Mouse (Mus musculus): Measurements from ENCODE around the gene Rrm2. TPM values are rescaled to one million over a fixed set of nuclear protein-coding genes. Genes with fewer than 3 reads are reported as not detected.
"Not testable (repeated sequence)": the region's sequence is repeated elsewhere in the genome, so short reads cannot be mapped to it uniquely, and the experiment has no call there.

Gene Rrm2
- 2.0 and 2.4 TPM in 2 replicates for polyA plus RNA-seq (2012; rRNA removed)

- no peak for DNase-seq (ENCODE audit: low read depth)
Measured at GRCm38 (mm10) chr12:24707954-24708823, at the start of gene Rrm2. Gene Rrm2 (plus strand): TSS chr12:24708241.

- no peak for DNase-seq (ENCODE audit: low read depth)
Measured at GRCm38 (mm10) chr12:24658998-24659397, 49.0 kb upstream of the Rrm2 start.

- DNase-seq (ENCODE audit: low read depth) = no peak
Measured at GRCm38 (mm10) chr12:24659923-24660322, 48.1 kb upstream of the Rrm2 start.

- no peak for DNase-seq (ENCODE audit: low read depth)
Measured at GRCm38 (mm10) chr12:24661100-24661499, 46.9 kb upstream of the Rrm2 start.

- no peak for DNase-seq (ENCODE audit: low read depth)
Measured at GRCm38 (mm10) chr12:24662131-24662530, 45.9 kb upstream of the Rrm2 start.

GRCm38 (mm10) chr12:24680096-24680491 lies 27.9 kb upstream of the Rrm2 start:
- DNase-seq (ENCODE audit: low read depth) = no peak

GRCm38 (mm10) chr12:24680492-24681285 lies 27.4 kb upstream of the Rrm2 start:
- DNase-seq (ENCODE audit: low read depth) = no peak

- no peak for DNase-seq (ENCODE audit: low read depth)
Measured at GRCm38 (mm10) chr12:24681286-24682023, 26.6 kb upstream of the Rrm2 start, which contains the start of gene Cys1. Gene Cys1 (minus strand): TSS chr12:24681813.

- no peak for DNase-seq (ENCODE audit: low read depth)
Measured at GRCm38 (mm10) chr12:24682563-24682962, 25.5 kb upstream of the Rrm2 start.

- DNase-seq (ENCODE audit: low read depth) = no peak
Measured at GRCm38 (mm10) chr12:24683461-24683860, 24.6 kb upstream of the Rrm2 start.

GRCm38 (mm10) chr12:24686038-24686695 lies 21.9 kb upstream of the Rrm2 start:
- no peak for DNase-seq (ENCODE audit: low read depth)

- DNase-seq (ENCODE audit: low read depth) = no peak
Measured at GRCm38 (mm10) chr12:24686696-24687346, 21.2 kb upstream of the Rrm2 start.

- DNase-seq (ENCODE audit: low read depth) = no peak
Measured at GRCm38 (mm10) chr12:24690351-24690750, 17.7 kb upstream of the Rrm2 start.

GRCm38 (mm10) chr12:24696500-24697483 lies 11.2 kb upstream of the Rrm2 start:
- DNase-seq (ENCODE audit: low read depth) = no peak

- no peak for DNase-seq (ENCODE audit: low read depth)
Measured at GRCm38 (mm10) chr12:24697484-24698204, 10.4 kb upstream of the Rrm2 start.

GRCm38 (mm10) chr12:24698514-24698913 lies 9.5 kb upstream of the Rrm2 start:
- DNase-seq (ENCODE audit: low read depth) = no peak

- no peak for DNase-seq (ENCODE audit: low read depth)
Measured at GRCm38 (mm10) chr12:24699578-24699977, 8.5 kb upstream of the Rrm2 start.

GRCm38 (mm10) chr12:24701621-24702020 lies 6.4 kb upstream of the Rrm2 start:
- DNase-seq (ENCODE audit: low read depth) = not testable (repeated sequence)

GRCm38 (mm10) chr12:24703013-24703412 lies 5.0 kb upstream of the Rrm2 start:
- DNase-seq (ENCODE audit: low read depth) = no peak

Measured in gonadal fat pad, adult 2 months (tissue).